Mouse (Mus musculus) heart, postnatal 0 days (tissue): Measurements from ENCODE around the gene Foxp1.

ENCODE experiments used
- CTCF ChIP-seq: IDR thresholded peaks from 2 replicates; pipeline ENCODE4 v1.5.1; 2016; ENCODE audit warnings: antibody characterized with exemption, control low read depth, low read depth
- EP300 ChIP-seq: IDR thresholded peaks from 2 replicates; pipeline ENCODE4 v1.6.1; 2016; ENCODE audit warnings: antibody characterized with exemption, low read depth

GRCm38 (mm10) chr6:98975918-98976317 lies 546.6 kb downstream of the Foxp1 start:
- no peak for TF ChIP-seq EP300
- TF ChIP-seq CTCF = no peak
